Mouse (Mus musculus): Measurements from ENCODE around the gene Cdc25a. TPM values are rescaled to one million over a fixed set of nuclear protein-coding genes. Genes with fewer than 3 reads are reported as not detected.

The Cdc25a gene
- polyA plus RNA-seq, 1 experiment from 2014 or later: 22.0 TPM

- Histone ChIP-seq H3K36me3 (ENCODE audit: control insufficient read depth, insufficient read depth, low read length) (no peaks in the 10 kb centered on the region), H3K27me3 (ENCODE audit: control insufficient read depth, insufficient read depth, low read length) (no peaks in the 10 kb centered on the region), H3K9ac (ENCODE audit: low read depth, low read length) (no peak overlapping the region), H3K4me2 (no peak overlapping the region), H3K27ac (ENCODE audit: low read depth, low read length) (no peak overlapping the region), H3K4me1 (ENCODE audit: control insufficient read depth, insufficient read depth, low read length) (peaks cover 3% of the 10 kb centered on the region; the same call in 1 of the 2 replicates), H3K9me3 (replicated peaks; ENCODE audit: control insufficient read depth, low read length) (no peaks in the 10 kb centered on the region), H3K4me3 (ENCODE audit: low read depth, low read length) (no peak overlapping the region)
- no peak for ATAC-seq (replicated peaks; ENCODE audit: insufficient number of reproducible peaks, low FRiP score, low TSS enrichment)
- 78% methylated on average over 8 of the region's 8 CpGs for WGBS (ENCODE audit: insufficient replicate concordance)
These were observed 33.7 kb downstream of the Cdc25a start for GRCm38 (mm10) chr9:109909102-109909501.

- ATAC-seq (replicated peaks; ENCODE audit: insufficient number of reproducible peaks, low FRiP score, low TSS enrichment): no peak
- Histone ChIP-seq H3K9ac (ENCODE audit: low read depth, low read length) (no peak overlapping the region), H3K9me3 (replicated peaks; ENCODE audit: control insufficient read depth, low read length) (no peaks in the 10 kb centered on the region), H3K4me2 (no peak overlapping the region), H3K36me3 (ENCODE audit: control insufficient read depth, insufficient read depth, low read length) (no peaks in the 10 kb centered on the region), H3K27ac (ENCODE audit: low read depth, low read length) (no peak overlapping the region), H3K27me3 (ENCODE audit: control insufficient read depth, insufficient read depth, low read length) (no peaks in the 10 kb centered on the region), H3K4me1 (ENCODE audit: control insufficient read depth, insufficient read depth, low read length) (peaks cover 3% of the 10 kb centered on the region; the same call in 1 of the 2 replicates), H3K4me3 (ENCODE audit: low read depth, low read length) (no peak overlapping the region)
- WGBS (ENCODE audit: insufficient replicate concordance): 83% methylated on average over 4 of the region's 4 CpGs
These were observed 34.5 kb downstream of the Cdc25a start for GRCm38 (mm10) chr9:109909926-109910325.

- ATAC-seq (replicated peaks; ENCODE audit: insufficient number of reproducible peaks, low FRiP score, low TSS enrichment): no peak
- 80% methylated on average over 7 of the region's 7 CpGs for WGBS (ENCODE audit: insufficient replicate concordance)
- no peaks in the 10 kb centered on the region for H3K27me3 ChIP-seq (ENCODE audit: control insufficient read depth, insufficient read depth, low read length)
These were observed 36.4 kb downstream of the Cdc25a start for GRCm38 (mm10) chr9:109911779-109912178.

GRCm38 (mm10) chr9:109914269-109914926 lies 39.0 kb downstream of the Cdc25a start:
- H3K4me3 ChIP-seq (ENCODE audit: low read depth, low read length): no peak overlapping the region
- 65% methylated on average over 4 of the region's 4 CpGs for WGBS (ENCODE audit: insufficient replicate concordance)
- no peak overlapping the region for H3K4me2 ChIP-seq
- H3K27me3 ChIP-seq (ENCODE audit: control insufficient read depth, insufficient read depth, low read length): no peaks in the 10 kb centered on the region
- no peaks in the 10 kb centered on the region for H3K9me3 ChIP-seq (replicated peaks; ENCODE audit: control insufficient read depth, low read length)
- H3K9ac ChIP-seq (ENCODE audit: low read depth, low read length): no peak overlapping the region
- H3K27ac ChIP-seq (ENCODE audit: low read depth, low read length): no peak overlapping the region
- no peaks in the 10 kb centered on the region for H3K36me3 ChIP-seq (ENCODE audit: control insufficient read depth, insufficient read depth, low read length)
- no peaks in the 10 kb centered on the region for H3K4me1 ChIP-seq (ENCODE audit: control insufficient read depth, insufficient read depth, low read length)
- no peak for ATAC-seq (replicated peaks; ENCODE audit: insufficient number of reproducible peaks, low FRiP score, low TSS enrichment)

More at GRCm38 (mm10) chr9:109911779-109912178, 36.4 kb downstream of the Cdc25a start:
- H3K27ac ChIP-seq (ENCODE audit: low read depth, low read length): no peak overlapping the region
- no peak overlapping the region for H3K9ac ChIP-seq (ENCODE audit: low read depth, low read length)
- no peak overlapping the region for H3K4me3 ChIP-seq (ENCODE audit: low read depth, low read length)
- H3K4me2 ChIP-seq: no peak overlapping the region
- H3K36me3 ChIP-seq (ENCODE audit: control insufficient read depth, insufficient read depth, low read length): no peaks in the 10 kb centered on the region
- H3K4me1 ChIP-seq (ENCODE audit: control insufficient read depth, insufficient read depth, low read length): peaks cover 3% of the 10 kb centered on the region; the same call in 1 of the 2 replicates
- H3K9me3 ChIP-seq (replicated peaks; ENCODE audit: control insufficient read depth, low read length): no peaks in the 10 kb centered on the region

GRCm38 (mm10) chr9:109917931-109918330 lies 42.6 kb downstream of the Cdc25a start:
- H3K36me3 ChIP-seq (ENCODE audit: control insufficient read depth, insufficient read depth, low read length): no peaks in the 10 kb centered on the region
- no peak overlapping the region for H3K4me2 ChIP-seq
- ATAC-seq (replicated peaks; ENCODE audit: insufficient number of reproducible peaks, low FRiP score, low TSS enrichment): no peak
- H3K9ac ChIP-seq (ENCODE audit: low read depth, low read length): no peak overlapping the region
- H3K4me3 ChIP-seq (ENCODE audit: low read depth, low read length): no peak overlapping the region
- WGBS (ENCODE audit: insufficient replicate concordance): 72% methylated on average over 2 of the region's 2 CpGs
- no peaks in the 10 kb centered on the region for H3K27me3 ChIP-seq (ENCODE audit: control insufficient read depth, insufficient read depth, low read length)
- no peaks in the 10 kb centered on the region for H3K4me1 ChIP-seq (ENCODE audit: control insufficient read depth, insufficient read depth, low read length)
- H3K27ac ChIP-seq (ENCODE audit: low read depth, low read length): no peak overlapping the region
- H3K9me3 ChIP-seq (replicated peaks; ENCODE audit: control insufficient read depth, low read length): no peaks in the 10 kb centered on the region

GRCm38 (mm10) chr9:109929131-109929530 lies 53.8 kb downstream of the Cdc25a start:
- ATAC-seq (replicated peaks; ENCODE audit: insufficient number of reproducible peaks, low FRiP score, low TSS enrichment): no peak
- Histone ChIP-seq H3K9ac (ENCODE audit: low read depth, low read length) (no peak overlapping the region), H3K27ac (ENCODE audit: low read depth, low read length) (no peak overlapping the region), H3K4me3 (ENCODE audit: low read depth, low read length) (no peak overlapping the region), H3K4me2 (no peak overlapping the region), H3K36me3 (ENCODE audit: control insufficient read depth, insufficient read depth, low read length) (no peaks in the 10 kb centered on the region), H3K27me3 (ENCODE audit: control insufficient read depth, insufficient read depth, low read length) (no peaks in the 10 kb centered on the region), H3K9me3 (replicated peaks; ENCODE audit: control insufficient read depth, low read length) (no peaks in the 10 kb centered on the region), H3K4me1 (ENCODE audit: control insufficient read depth, insufficient read depth, low read length) (peaks cover 9% of the 10 kb centered on the region; the same call in 1 of the 2 replicates)
- 88% methylated on average over 3 of the region's 3 CpGs for WGBS (ENCODE audit: insufficient replicate concordance)

GRCm38 (mm10) chr9:109930063-109930462 lies 54.7 kb downstream of the Cdc25a start:
- no peaks in the 10 kb centered on the region for H3K27me3 ChIP-seq (ENCODE audit: control insufficient read depth, insufficient read depth, low read length)
- H3K4me3 ChIP-seq (ENCODE audit: low read depth, low read length): no peak overlapping the region
- no peaks in the 10 kb centered on the region for H3K9me3 ChIP-seq (replicated peaks; ENCODE audit: control insufficient read depth, low read length)
- H3K9ac ChIP-seq (ENCODE audit: low read depth, low read length): no peak overlapping the region
- H3K4me1 ChIP-seq (ENCODE audit: control insufficient read depth, insufficient read depth, low read length): peaks cover 9% of the 10 kb centered on the region; the same call in 1 of the 2 replicates
- no peak overlapping the region for H3K27ac ChIP-seq (ENCODE audit: low read depth, low read length)
- ATAC-seq (replicated peaks; ENCODE audit: insufficient number of reproducible peaks, low FRiP score, low TSS enrichment): no peak
- no peaks in the 10 kb centered on the region for H3K36me3 ChIP-seq (ENCODE audit: control insufficient read depth, insufficient read depth, low read length)
- no peak overlapping the region for H3K4me2 ChIP-seq
- 83% methylated on average over 5 of the region's 5 CpGs for WGBS (ENCODE audit: insufficient replicate concordance)

- H3K27me3 ChIP-seq (ENCODE audit: control insufficient read depth, insufficient read depth, low read length): no peaks in the 10 kb centered on the region
- 66% methylated on average over 6 of the region's 6 CpGs for WGBS (ENCODE audit: insufficient replicate concordance)
- H3K4me3 ChIP-seq (ENCODE audit: low read depth, low read length): peak overlapping the region; percentile 69
- H3K4me2 ChIP-seq: peak overlapping the region; percentile 78
- no peaks in the 10 kb centered on the region for H3K9me3 ChIP-seq (replicated peaks; ENCODE audit: control insufficient read depth, low read length)
- no peaks in the 10 kb centered on the region for H3K36me3 ChIP-seq (ENCODE audit: control insufficient read depth, insufficient read depth, low read length)
- H3K9ac ChIP-seq (ENCODE audit: low read depth, low read length): peak overlapping the region; percentile 90; the same call in 1 of the 2 replicates
- H3K27ac ChIP-seq (ENCODE audit: low read depth, low read length): peak overlapping the region; percentile 95
- peaks cover 9% of the 10 kb centered on the region; the same call in 1 of the 2 replicates for H3K4me1 ChIP-seq (ENCODE audit: control insufficient read depth, insufficient read depth, low read length)
- no peak for ATAC-seq (replicated peaks; ENCODE audit: insufficient number of reproducible peaks, low FRiP score, low TSS enrichment)
These were observed 55.4 kb downstream of the Cdc25a start for GRCm38 (mm10) chr9:109930752-109931151.

Measured in heart, embryonic 11.5 days (tissue).